Mouse (Mus musculus) gonadal fat pad, adult 2 months (tissue): ENCODE measurements at regions not wholly inside any gene's neighbourhood (a gene's known extent, or its start where the extent isn't known, plus 50 kb on each side); places are given as distances from the start of the nearest gene placed in this dataset.

Experiments
- DNase-seq: peaks from one replicate; pipeline ENCODE4 v3.0.0-alpha.2; 2012; ENCODE audit warnings: low read depth

DNA sequence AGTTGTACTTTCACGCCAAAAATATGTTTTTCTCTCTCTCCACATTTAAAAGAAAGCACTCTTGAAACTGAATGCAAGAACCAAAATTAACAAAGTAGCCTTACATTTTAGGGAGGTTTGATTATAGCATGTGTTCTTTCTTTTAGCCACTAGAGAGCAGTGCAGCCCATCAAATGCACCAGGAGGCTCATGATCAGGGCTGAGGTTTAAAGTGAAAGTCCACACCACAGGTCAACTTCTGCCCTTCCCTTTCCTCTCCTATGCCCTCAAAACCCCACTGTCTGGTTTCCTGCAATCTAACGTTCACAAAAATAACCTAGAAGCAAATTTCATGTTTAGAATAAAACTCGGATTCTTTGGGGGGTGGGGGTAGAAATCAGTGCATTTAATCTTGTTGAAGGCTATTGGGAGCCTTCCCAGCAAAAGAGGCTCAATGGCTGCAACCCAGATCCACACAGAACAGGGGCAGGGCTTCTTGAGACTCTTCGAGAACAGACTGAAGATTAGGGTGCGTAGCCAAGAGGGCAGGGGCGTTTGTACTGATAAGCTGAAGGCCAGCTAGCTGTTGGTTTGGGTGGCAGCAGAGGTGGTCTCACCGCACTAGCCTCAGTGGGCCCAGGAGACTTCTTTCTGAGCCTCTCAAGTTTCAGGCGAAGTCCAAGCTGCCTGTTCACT is 59.3 kb upstream of the Zfp770 start:
- DNase-seq, result peak; percentile 2

DNA sequence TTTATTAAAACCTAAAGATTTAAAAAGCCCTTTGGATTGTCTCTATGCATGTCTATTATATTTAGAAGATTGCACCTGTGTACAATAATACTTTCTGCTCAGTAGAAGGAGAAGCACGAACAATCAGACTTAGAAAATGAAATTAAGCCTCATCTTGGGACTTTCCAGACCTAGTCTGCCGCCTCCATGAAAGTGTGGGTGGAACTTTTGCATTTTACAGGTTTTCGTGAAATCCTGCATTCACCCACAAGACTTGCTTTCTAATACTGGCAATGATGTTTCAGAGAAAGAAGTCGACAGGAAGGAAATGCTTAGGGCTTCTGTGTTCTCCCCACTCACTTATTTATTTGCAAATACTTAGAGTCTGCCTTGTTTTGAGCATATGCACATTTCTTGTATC is 58.3 kb upstream of the Zfp770 start:
- DNase-seq, result no peak
